Mouse (Mus musculus) embryo, embryonic 9.5 days (tissue): ENCODE measurements around the gene Gm47995.
"Not testable (repeated sequence)": the region's sequence is repeated elsewhere in the genome, so short reads cannot be mapped to it uniquely, and the experiment has no call there.

Experiments
- DNase-seq: peaks from one replicate; pipeline ENCODE4 v3.0.0-alpha.2; 2017; ENCODE audit errors: extremely low spot score

Gm47995 gene

DNA sequence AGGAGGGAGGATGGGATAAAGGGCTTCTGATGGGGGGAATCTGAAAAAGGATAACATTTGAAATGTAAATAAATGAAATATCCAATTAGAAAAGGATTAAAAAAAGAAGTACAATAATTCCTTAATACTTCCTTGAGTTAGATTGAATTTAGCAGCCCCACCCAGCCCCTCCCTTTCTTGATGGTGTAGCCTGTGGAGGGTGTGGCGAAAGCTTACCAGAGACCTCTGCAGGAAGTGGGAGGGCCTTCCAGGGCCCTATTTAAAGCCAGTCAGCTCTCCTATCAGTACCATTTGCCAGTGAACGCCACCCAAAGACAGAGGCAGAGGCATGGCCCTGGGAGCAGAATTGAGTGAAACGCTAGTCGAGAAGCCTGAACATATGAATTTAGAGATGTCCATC is at the start of gene Gm47995:
Gene Gm47995, plus strand, starts transcription at position 329 of the 400 bp plus-strand sequence.
- not testable (repeated sequence) for DNase-seq

DNA sequence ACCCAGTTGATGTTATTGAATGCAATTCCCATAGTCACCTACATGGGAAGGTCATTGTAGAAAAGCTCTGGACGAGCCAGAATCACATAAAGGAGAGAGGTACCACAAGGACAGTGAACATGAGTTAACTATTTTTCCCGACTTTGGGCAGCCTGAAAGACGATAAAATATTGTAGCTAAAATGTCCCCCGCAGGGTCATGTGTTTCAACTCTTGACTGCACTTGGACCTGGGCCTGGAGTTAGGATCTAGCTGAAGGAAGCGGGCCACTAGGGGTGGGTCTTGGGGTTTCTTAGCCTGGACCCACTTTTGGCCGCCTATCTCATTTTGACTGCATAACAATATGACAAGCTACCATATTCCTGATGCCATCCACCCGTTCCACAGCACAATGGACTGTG is 48.0 kb upstream of the Gm47995 start:
- no peak for DNase-seq

DNA sequence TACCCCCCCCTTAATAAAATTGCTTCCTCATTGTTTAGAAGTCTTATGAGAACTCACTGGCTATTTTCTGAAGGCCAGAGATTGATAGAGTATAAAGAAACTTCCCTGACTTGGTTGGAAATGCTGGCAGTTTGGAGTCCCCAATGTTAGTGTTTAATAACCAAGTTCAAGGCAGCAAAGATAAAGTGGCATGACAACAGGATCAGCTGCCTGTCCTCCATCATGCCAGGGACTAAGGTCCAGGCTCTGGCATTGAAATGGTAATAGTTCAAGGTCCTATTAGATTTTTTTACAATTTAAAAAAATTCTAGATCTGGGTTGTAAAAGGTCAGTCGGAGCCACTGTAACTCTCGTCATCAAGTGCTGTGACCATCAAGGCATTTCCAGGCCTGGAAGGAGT is 47.2 kb upstream of the Gm47995 start:
- no peak for DNase-seq

DNA sequence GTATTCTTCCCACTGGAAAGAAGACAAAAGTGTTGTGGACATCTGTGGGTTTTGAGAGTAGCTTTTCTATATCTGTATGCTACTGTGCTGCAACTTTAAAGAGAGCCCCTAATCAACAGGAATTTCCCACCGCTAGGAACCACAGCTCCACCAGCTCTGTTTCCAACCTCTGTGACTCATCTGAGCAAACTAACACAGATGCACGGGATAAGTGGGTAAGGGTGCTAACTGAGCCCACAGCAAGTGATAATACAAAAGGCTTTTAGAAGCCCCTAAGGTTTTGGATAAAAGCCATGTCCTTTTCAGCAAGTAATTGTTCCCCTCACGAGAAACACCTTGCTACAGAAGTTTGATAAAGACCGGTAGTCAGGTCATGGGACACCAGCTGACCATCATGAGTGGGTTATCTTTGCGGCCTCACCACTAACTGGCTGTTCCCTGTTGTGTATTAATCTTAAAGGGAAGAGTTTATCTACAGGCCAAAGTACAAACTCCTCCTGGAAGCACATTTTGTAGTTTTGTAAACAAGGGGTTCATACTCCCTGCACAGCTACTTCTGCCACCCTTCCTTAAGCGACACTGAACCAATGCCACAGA is 45.1 kb upstream of the Gm47995 start:
- no peak for DNase-seq

DNA sequence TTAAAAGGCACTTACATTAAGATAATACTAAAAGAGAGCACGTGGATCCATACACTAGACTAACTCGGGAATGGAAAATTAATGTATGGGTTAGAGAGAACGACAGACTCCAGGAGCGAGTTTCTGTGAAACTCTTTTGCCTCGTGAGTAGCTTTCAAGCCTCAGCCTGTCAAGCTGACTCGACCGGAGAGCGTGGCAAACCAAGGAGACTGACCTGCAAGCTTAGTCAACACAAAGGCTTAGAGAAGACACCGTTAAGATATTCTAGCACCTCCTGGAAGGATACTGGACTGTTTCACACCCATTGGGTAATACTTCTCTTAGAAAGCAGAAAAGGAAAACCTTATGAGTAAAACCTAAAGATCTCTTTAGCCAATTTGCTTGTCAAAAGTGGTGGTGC is 44.1 kb upstream of the Gm47995 start:
- not testable (repeated sequence) for DNase-seq

DNA sequence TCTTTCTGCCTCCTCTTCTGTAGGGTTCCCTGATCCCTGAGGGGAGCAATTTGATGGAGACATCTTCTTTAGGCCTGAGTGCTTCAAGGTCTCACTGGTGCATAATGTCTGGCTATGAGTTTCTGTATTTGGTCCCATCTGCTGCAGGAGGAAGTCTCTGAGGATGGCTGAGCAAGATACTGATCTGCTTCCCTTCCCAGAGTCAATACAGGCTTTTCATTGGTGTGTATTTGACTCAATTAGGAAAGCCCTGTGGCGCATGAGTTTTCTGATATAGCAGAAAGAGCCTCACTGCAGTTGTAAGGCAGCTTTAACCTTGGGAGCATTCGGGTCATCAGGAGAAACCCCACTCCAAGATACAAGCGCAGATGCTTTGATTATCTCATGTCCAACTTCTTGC is 42.1 kb upstream of the Gm47995 start:
- DNase-seq: no peak

DNA sequence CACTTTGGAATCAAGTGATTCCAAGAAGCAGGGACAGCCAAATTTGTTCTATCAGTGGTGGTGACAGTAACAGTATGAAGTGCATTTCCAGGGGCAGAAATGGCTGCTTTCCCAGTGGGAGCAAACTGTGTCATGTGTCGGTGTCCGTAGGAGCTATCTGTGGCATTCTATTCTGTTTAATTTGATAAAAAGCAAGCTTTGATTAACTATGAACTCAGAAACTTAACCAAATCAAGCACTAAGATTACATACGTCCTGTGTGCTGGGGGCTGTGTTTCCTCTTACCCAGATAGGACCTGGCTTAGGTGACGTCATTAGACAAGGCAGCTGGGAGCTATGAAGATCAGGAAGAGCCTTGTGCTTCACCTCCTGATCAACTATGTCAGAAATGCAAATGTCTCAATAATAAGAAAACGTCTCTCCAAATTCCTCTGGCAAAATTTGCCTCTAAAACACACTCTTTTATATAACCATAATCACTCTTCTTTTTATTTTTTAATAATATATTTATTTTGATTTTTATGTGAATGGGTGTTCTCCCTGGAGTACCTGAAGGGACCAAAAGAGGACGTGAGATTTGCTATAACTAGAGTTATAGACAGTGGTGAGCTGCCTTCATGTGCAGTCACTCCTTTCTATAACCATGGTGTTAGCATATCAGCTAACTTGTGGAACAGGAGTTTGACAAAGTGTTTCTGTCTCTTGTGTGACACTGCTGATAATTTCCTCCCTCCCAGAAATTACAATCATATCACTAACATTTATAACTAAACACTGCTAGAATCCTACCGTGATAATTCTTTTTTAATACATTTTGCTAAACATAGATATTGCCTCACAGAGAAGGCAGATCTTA is 41.2 kb upstream of the Gm47995 start:
- DNase-seq: no peak

DNA sequence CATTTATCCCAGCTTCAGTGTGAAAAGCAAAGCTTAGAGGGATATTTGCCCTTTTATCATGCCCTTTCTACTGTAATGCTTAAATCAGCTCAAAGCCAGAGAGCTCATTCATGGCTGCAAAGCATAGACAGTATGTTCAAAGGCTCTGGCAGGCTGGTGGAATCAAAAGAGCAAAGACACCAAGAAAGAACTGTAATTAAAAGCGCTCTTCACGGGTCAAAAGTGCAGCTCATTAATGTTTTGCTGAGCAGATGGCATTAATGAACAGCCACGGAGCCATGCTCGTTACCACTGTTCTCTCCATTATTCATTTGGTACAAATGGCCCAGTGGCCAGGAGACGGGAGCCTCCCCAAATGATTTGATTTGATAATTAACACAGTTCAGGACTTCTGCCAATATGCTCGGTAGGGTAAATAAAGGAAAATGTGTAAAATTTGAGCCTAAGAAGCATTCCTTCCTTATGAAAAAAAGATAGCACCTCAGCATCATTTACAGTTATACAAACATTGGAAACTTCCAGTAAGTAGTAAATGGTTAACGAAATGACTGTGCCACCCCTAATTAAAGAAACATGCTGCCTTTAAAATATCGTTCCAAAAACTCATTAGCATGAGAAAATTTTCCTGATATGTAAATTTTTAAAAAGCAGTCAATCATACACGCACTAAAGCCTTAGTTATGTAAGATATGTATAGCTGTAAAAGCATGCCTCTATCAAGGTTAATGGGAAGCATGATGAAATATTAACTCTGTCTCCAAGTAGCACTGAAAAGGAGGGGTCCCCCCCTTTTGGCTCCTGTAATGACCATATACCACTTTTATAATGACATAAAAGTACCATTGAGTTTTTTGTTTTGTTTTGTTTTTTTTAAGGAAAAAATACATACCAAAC is 40.0 kb upstream of the Gm47995 start:
- no peak for DNase-seq

DNA sequence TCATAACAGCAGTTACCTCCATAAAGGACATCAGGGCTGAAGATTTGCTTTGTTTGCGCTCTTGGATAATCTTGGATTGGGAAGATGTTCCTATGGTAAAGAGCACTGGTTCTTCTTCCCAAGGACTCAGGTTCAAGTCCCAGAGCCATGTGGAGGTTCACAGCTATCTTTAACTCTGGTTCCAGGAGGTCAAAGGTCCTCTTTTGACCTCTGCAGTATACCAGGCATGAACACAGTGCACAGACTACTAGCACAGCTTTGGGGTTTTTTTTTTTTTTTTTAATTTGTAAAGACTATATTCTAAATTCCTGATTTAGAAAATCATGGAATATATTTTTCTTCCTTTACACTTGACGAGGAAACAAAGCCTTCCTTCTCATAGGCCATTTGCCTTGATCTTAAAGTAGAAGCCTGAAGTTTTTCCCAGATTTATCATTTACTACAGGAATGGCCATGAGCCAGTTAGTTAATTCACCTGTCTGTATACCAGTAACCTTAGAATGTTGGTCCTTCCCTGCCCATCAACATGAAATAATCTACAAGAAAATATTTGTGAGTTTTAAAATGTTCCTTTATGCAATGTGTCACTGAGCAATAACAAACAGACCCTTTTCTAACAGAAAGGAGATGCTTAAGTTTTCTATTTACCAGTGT is 39.3 kb upstream of the Gm47995 start:
- no peak for DNase-seq

DNA sequence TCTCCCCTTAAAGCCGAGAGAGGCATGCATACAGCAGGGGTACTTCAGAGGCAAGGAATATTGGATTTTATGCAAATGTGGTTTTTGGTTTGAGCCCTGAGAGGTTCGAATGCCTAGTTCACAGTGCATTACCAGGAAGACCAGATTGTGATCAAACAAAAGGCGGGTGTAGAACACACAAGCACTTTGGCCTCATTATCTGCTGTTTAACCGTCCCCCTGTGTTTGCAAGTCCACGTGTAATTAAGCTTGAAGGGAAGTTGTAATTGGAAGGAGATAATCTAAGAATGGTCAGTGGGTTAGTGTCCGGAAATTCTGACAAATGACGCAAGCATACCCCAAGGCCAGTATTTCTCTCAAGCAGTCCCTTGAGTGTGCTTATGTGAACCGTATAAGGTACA is 32.2 kb upstream of the Gm47995 start:
- no peak for DNase-seq

DNA sequence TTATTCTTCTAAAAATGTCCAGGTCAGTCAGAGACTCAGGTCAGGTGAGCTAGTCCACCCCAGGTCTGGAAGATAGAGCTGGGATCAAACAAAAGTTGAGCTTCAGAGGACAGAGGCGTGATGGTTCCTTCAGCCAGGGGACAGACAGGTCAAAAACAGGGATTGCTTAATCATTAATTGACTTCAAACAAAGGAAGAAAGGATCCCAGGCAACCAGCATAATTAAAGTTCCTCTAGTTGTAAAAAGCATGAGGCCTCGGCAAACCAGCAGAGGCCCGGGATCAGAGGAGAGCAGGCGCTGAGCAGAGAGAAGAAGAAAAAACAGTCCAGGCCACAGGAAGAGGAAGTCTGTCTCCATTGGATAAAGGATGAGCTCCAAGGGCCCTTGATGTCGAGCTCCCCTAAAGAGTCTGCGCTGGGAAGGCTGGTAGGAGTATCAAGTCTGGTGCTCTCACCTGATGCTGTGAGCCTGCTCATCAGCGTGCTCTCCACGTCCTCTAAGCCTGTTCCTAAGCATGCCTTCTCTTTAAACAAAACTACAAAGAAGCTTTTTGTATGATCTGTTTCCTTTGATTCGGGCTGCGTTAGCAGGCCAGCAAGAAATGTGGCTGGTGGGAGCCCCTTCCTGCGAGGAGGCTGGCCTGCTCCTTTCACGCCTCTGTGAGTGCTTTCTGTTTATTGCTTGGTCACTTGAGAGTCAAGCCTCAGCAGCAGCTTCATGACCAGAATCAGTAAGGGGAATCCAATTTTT is 30.8 kb upstream of the Gm47995 start:
- DNase-seq: peak; percentile 33

DNA sequence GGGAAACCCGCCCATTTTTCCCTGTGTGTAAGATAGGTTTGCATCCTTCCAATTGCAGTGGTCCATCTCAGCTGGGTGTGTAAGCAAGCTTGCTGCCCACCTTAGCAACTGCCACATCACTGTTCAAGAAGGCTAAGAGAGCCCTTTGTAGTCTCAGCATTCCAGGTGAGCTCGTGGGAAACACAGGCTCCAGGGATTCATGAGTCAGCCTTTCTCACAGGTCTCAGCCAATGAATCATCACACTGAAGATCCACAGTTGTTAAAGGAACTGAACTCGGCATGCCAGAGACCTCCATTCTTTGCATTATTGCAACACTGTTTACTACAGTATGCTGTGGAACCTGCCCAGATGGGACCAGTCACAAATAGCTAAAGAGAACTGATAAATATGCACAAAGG is 29.6 kb upstream of the Gm47995 start:
- DNase-seq: no peak

DNA sequence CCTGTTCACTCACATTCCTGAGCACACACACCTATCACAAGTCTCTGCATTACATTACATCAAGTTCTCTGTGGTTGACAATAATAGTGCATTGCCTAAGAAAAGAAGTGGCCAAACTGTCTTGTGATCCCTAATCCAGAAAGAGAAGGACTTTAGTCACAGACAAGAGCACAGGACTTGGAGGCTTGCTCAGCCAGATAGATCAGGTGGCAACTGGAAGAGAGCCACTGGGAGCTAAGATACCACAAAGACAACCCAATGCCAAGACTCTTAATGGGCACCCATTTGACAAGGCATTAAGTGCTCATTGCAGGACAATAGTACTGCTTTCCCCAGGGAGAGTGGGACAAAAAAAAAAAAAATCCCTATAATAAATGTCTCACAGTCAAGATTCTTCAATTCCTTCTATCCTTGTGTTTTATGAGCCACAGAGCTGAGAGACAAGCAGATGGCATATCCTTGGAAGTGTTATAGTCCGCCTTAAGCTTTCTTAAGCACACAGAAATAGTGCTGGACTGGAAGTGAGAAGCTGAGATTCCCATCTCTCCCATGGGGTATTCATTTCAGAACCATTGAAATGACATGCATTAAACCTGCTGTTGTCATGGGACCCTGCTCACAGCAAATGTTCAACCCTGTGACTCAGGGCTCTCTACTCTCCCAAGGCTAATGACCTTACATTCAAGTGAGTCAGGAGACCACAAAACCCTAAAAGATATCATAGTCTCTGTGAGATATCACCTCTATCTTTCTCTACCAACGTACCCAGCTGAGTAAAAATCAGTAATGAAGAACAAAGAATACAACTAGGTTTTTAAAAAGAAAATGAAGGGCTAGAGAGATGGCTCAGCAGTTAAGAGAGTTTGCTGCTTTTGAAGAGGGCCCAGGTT is 26.4 kb upstream of the Gm47995 start:
- no peak for DNase-seq

DNA sequence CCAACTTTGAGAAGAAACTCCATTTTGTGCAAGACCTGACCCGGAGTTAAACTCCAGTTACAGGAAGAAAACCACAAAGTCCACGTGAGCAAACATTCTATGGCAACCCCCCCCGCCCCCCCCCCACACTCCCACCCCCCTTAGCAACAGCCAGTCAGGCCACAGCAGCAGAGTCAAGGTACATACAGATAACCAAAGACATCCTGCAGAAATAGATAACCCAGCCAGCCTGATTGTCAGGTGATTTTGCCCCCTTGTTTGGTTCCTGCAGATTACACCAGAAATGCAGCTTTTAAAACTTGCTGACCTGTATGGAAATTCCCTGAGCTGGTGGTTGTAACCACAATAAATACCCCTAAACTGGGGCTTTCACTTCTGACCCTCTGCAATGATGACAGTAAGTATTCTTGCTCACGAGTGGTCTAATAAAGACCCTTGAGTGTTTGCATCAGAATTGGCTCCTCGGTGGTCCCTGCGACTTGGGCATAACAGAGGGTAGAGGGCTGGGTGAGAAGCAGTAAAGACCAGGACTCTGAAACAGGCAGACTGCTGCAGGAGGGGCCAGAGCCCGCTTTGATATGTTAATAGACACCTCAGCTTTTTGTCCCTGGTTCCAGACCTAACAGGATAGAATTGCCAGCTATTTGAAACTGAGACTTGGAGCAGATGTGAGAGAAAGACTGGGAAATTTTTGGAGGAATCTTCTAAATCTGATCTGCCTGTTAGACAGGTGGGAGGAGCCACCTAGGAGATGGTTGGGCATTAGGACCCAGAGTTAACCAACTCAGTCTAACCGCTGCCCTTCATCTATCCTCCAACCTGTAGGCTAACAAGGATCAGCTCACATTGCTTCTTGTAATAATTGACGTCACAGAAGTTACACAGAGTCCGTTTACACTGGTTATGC is 21.0 kb upstream of the Gm47995 start:
- DNase-seq: peak; percentile 55

DNA sequence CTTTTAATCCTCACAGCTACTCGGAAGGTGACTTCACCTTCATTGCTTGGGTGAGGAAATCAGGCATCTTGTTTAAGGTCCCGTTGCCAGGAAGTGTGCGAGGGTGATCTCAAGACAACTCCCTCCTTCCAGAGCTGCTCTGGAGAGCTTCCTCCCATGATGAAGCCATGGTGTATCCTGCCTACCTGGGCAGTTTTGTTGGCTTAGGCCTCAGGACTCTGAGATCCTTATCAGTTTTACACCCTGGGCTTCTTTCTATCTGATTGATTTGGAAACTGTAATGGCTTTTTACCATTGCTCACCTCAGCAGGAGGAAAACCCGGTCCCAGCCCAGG is 20.3 kb upstream of the Gm47995 start:
- no peak for DNase-seq

DNA sequence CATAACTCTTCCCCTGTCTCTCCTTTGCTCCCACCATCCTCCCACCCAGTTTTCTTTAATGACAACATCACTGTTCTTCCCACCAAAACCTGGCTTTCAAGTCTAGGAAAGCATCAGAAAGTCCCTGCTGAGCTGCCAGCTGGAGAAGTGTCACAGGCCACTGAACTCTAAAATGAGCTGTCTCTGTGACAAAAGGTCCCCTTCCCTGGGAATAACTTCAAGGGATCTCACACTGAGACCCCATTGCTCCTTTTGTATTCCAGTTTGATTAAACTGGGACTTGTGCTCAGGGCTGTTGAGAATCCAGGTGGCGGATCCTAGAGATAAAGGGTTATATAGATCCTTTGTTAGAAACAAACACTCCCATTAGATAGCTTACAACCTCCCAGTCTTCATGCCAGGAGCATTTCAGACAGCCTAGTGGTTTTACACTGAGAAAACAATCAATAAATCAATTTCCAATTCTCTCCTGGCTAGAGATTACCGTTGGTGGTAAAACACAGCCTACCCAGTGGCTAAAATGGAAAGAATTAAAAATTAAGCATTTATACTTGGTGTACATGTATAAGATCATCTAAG is 19.7 kb upstream of the Gm47995 start:
- peak; percentile 42 for DNase-seq

DNA sequence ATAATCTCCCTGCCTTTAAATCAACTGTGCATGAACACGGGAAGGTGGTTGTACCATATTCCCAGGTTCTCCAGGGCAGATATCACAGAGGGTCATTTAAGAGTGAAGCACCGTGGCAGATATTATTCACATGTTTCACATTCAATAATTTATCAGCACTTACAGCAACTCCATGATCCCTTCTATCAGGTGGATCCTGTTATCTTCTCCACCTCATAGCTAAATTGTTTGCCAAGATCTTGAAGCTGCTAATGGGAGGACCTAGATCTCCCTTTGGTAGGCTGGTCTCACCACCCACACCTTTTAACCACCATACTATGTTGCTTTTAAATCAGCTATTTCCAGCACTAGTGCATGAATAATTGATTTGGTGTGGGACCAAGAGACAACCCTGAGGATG is 18.1 kb upstream of the Gm47995 start:
- no peak for DNase-seq

DNA sequence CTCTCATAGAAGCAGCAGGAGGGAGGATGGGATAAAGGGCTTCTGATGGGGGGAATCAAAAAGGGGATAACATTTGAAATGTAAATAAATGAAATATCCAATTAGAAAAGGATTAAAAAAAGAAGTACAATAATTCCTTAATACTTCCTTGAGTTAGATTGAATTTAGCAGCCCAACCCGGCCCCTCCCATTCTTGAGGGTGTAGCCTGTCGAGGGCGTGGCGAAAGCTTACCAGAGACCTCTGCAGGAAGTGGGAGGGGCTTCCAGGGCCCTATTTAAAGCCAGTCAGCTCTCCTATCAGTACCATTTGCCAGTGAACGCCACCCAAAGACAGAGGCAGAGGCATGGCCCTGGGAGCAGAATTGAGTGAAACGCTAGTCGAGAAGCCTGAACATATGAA is 16.0 kb upstream of the Gm47995 start, which contains the start of gene Gm47985:
Gene Gm47985, plus strand, starts transcription at position 272 of the 400 bp plus-strand sequence.
- DNase-seq: not testable (repeated sequence)

DNA sequence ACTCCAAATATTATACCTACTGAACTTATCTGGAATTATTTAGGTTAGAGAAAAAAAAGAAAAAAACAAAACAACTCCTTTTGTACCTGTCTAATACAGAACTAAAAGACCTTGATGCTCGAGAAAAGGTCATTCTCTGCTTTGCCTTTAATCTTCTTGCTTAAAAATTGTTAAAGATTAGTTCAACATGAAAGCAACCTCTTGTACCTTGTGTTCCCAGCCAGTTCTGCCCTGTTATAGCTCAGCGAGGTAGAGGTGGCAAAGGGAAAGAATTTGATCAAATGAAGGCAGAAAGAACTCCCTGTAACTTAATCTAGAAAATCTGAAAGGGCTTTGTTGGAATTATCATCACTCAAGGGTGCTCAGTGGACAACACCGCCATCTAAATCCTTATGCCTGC is 12.1 kb upstream of the Gm47995 start:
- DNase-seq: not testable (repeated sequence)
